Mouse (Mus musculus): Measurements from ENCODE around the gene Sobp.

DNA sequence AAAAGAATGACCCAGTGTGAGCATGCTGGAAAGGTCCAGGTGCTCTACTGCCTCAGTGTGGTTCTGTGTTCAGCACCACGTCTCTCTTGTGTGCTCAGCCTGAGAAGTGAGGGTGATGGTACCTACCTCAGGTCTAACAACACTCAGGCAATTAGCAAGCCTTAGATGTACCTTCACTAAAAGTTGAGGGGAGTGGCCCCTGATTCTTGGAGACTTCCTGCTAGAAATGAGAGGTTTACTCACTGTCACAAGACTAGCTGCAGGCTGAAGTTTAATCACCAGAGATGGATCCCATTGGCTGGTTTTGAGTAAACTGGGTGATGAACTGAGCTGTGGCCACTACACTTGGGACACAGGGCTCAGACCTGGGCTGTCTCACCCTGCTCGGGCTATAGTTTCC lies 177.1 kb downstream of the Sobp start:
- TF ChIP-seq CTCF (IDR thresholded peaks at IDR 0.05; ENCODE audit: low read depth, low read length) (no peak), POLR2A (IDR thresholded peaks at IDR 0.05; ENCODE audit: borderline replicate concordance, low read depth, low read length) (no peak)

Measured in bone marrow macrophage, adult 2 months (primary cell).